Mouse (Mus musculus) naive thymus-derived CD4-positive, alpha-beta T cell, adult 2 months (primary cell): ENCODE measurements around the gene Olfr749.
"Not testable (repeated sequence)": the region's sequence is repeated elsewhere in the genome, so short reads cannot be mapped to it uniquely, and the experiment has no call there.

Source experiments
- DNase-seq: peaks from one replicate; pipeline ENCODE4 v3.0.0-alpha.2; 2011; ENCODE audit warnings: low read depth

Gene Olfr749

DNA sequence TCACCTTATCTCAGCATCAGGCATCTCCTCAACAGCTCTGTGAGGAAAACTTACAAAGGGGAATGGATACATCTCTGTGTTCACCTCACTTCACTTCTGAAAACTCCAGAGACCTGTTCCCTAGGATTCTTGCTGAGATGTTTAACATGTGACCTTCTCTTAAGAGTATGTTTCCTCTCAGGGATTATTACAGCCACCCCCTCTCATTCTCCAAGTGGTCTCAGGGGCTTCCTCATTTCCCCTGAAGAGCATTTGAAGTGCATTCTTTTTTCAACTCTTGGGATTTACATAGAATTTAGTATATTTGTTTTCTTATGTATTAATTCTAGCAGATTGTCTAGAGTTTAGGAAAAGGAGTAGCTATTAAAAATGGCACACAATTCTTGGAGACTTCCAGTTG is at the start of gene Olfr749:
TSS of gene Olfr749 (minus strand) at position 101 of the 400 bp plus-strand sequence.
- no peak for DNase-seq

DNA sequence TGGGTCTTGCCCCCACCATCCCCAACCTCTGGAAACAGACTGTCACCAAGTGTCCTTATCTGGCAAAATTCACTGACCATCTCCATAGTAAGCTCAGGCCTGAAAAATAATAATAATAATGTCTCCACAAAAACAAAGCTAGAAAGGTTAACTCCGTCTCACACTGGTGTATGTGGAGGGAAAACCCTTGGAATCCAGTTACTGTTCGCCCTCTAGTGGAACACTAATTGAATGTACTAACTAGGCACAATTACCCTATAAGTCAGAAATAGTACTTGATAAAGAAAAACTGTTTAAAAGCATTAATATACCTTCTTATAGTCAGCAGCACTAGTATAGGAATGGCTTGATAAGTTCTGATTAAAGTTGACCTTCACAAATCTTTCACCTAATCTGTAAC is 43.3 kb upstream of the Olfr749 start:
- DNase-seq = peak; percentile 32

DNA sequence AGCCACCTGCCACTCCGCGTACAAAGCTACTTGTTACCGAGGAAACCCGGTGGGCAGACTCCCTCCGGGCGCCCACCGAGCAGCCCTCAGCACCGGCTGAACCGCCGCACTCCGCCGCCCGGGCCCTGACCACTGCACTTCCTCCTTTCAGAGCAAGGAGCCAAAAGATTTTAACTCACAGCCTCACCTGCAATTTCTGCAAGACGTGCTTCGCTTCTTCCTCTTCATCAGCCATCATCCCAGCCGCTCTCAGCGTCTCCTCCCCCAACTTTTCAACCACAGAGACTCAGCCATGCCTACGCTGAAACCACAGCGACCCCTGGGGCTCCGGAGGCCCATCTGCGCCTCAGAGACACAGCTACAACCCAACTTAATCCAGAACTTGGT is 40.4 kb upstream of the Olfr749 start, which contains the start of gene Ttc5:
TSS of gene Ttc5 (minus strand) at position 269 of the 387 bp plus-strand sequence.
- DNase-seq = peak; percentile 97

DNA sequence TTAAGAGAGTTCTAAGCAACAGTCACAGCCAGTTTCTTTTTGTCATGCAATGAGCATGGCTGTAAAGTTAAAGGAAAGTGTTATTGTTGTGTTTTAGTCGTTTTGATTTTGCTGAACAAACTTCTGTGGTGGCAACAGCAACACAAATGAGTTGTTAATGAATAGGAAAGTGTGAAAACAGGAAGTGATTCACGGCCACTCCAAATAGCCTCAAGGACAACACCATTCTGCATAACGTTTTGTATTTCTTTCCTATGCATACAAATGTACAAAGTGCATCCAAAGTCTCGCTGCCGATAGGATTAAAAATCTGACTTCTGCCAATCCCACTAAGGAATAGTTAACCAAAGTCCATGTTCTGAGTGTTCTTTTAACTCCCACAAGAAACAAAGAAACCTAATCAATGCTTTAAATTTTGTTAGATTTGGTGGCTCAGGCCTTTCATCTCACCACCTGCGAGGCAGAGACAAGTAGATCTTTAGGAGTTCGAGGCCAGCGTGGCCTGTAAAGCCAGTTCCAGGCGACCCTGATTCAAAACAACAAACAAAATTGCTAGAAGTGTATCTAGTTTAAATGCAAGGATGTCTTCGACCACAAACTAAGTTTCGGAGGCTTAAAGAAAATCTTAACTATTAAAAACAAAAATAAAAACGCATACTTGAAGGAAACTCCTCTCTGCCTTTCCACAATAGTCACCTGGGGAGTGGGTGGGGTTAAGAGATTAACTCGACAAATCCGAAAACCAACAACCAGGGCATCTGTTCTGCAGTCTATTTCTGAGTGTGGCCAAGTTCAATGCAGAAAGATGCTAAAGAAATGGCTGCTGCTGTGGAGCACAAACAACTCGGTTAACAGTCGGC is 39.7 kb upstream of the Olfr749 start:
- peak; percentile 28 for DNase-seq

DNA sequence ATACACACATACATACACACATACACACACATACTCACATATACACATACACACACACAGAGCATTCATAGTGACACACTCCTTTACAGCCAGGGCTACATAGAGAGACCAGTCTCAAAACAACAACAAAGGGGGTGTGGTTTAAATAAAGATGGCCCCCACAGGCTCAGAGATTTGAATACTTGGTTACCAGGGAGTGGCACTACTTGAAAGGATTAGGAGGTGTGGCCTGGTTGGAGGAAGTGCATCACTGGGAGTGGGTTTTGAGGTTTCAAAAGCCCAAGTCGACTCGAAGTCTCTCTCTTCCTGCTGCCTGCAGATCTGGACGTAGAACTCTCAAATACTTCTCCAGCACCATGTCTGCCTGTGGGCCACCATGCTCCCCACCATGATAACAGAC is 37.3 kb upstream of the Olfr749 start:
- no peak for DNase-seq

DNA sequence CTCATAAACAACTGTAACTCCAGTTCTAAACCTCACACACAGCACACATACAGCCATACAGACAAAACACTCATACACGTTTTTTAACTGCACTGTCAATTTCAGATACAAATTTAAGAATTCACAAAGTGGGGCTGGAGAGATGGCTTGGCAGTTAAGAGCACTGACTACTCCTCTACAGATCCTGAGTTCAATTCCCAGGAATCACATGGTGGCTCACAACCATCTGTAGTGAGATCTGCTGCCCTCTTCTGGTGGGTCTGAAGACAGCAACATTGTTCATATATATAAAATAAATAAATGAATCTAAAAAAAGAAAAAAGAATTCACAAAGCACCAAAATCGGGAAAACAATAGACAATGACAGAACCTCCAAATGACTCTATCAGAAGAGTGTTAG is 26.4 kb upstream of the Olfr749 start:
- peak; percentile 13 for DNase-seq

DNA sequence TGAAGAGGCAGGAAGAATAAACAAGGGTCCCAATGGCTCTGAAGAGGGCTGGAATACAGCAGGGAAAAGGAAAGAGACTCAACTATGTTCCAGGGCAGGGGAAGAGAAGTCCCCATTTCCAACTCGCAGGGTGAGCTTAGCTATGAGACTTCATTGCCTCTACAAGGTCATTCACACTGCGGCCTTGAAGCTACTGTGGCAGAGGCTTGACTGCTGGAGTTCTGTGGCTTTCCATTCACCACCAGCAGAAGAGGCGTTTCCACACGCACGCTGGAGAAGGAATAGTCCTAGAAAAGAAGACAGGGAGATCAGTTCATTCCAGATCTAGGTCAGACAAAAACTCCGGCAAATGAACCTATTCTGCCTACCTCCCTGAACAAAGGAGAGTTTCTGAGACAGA is 20.8 kb upstream of the Olfr749 start:
- DNase-seq = no peak

DNA sequence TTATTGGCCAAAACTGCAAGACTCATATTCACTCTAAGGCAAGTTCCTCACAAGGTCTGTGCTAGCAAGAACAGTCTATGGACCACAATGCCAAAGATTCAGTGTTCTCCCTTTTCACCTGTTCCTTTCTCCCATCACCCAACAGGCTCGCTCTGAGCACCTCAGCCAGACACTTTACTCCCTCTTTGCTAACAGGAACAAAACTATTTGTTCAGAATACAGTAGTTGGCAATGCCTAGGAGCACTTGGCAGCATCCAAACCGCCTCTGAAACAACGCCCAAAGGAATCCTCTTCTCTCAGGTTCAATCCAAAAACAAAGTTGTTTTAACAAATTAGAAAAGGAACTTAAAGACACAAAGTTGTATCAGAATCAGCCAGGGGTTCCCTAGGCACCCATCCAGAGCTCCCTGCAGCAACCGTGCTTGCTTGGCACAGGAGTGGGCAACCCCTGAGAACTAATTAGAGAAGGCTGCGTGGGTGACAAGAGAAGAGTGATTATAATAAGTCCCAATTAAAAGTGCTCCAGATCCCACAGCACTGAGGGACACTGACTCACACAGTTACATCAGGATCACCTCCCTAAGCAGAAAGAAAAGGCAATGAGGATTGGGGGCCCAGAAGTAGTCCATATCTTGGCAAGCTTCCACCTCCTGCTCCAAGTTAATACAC is 13.7 kb upstream of the Olfr749 start:
- no peak for DNase-seq

DNA sequence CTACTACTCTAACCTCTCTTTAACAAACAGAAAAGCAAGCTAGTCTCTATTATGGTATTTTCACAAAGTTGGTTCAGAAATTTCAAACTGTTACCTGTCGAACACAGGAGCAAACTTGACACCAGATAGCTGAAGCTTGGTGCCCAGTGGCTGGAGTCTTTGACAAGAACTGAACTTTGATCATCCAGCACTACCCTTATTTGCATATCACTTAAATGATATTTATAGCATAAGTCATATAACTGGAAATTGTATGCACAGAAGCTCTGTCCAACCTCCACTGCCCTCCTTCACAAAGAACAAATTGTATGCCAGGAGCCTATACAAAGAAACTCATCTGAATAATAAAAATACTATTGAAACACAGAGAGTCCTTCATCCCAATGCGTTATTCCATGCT is 3.3 kb downstream of the Olfr749 start:
- DNase-seq = no peak

DNA sequence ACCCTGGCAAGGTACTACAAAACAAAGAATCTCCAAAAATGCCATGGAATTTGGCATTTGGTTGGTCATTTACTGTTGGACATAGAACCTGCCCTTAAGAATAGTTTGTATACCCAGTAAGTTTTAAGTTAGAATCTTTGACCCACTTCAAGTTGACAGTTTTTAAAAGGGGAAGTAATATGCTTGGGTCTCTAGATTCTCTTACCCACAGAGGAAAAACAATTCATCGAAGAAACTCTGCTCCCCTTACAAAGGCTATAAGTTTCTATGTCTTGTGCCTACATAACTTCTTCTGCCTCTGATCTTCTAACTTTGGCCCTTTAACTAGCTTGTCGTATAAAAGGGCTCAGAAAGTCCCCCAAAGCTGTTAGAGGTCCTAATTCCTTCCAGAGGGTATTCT is 4.6 kb downstream of the Olfr749 start:
- DNase-seq = no peak

DNA sequence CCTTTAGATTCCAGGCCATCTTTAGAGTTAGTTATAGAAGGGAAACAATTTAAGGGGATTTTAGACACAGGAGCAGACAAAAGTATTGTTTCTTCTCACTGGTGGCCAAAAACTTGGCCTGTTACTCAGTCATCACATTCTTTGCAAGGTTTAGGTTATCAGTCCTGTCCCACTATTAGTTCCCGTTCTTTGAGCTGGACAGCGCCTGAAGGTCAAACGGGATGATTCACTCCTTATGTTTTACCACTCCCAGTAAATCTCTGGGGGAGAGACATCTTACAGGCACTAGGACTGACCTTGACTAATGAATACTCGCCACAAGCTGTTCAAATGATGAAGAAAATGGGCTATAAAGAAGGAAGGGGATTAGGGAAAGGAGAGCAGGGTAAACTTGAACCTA is 22.5 kb downstream of the Olfr749 start:
- not testable (repeated sequence) for DNase-seq

DNA sequence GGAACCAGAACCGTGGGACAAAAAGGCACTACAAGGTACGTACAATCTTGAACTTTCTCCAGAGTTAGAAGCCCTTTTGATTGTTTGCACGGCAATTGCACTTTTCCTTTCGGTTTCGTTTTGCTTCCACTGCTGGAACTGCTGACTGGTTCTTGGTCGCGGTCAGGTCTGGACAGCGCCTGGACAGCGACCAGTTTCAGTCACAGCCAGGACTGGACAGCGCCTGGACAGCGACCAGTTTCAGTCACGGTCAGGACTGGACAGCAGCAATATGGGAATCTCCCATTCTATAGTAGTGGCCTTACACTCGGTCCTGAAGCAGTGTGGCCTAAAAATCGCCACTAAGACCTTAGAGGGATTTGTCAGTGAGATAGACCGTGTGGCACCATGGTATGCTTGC is 25.0 kb downstream of the Olfr749 start:
- DNase-seq = not testable (repeated sequence)

DNA sequence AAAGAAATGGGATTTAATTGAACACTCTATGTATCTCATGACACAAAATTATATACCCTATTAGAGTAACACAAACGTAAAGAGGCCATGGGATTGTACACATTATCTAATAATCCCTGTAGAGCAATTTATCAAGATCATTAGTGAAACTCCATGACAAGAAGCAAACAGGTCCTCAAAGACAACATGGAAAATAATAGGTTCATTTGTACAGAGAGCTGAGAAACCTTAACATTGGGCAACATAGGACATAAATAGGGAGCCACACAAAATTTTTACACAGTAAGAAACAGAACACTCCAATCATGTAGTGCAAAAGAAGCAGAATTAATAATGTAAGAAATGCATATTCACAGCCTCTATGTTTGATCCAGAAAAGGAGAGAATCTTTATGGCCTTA is 37.8 kb downstream of the Olfr749 start, which contains the start of gene Olfr748:
TSS of gene Olfr748 (plus strand) at position 301 of the 400 bp plus-strand sequence.
- DNase-seq = no peak

DNA sequence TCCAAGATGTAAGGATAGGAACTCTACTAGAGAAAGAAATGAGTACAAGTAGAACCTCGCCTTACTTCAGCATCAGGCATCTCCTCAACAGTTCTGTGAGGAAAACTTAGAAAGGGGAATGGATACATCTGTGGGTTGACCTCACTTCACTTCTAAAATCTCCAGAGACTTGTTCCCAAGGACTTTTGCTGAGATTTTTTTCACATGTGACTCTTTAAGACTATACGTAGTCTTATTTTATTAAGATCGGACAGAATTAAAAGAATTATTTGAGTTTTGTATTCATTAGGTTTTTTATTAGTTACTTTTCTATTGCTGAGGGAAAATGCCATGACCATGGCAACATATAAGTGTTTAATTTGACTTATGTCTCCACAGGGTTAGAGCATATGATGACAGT is 51.8 kb downstream of the Olfr749 start, which contains the start of gene Olfr747:
TSS of gene Olfr747 (minus strand) at position 101 of the 400 bp plus-strand sequence.
- DNase-seq = no peak
